Mouse (Mus musculus): ENCODE data around the gene Nfatc2. TPM values are rescaled to one million over a fixed set of nuclear protein-coding genes. Genes with fewer than 3 reads are reported as not detected.

The Nfatc2 gene
- polyA plus RNA-seq, 1 experiment from 2014 or later = 2.6 TPM

GRCm38 (mm10) chr2:168511529-168511928 lies 89.9 kb downstream of the Nfatc2 start:
- H3K4me1 ChIP-seq (ENCODE audit: control insufficient read depth, insufficient read depth, low read length) = no peaks in the 10 kb centered on the region
- H3K27me3 ChIP-seq (ENCODE audit: control insufficient read depth, insufficient read depth, low read length) = no peaks in the 10 kb centered on the region
- H3K9ac ChIP-seq (replicated peaks; ENCODE audit: low read length) = no peak overlapping the region
- no peak for DNase-seq
- no peak overlapping the region for H3K4me2 ChIP-seq (ENCODE audit: low read length)
- H3K36me3 ChIP-seq (ENCODE audit: control insufficient read depth, insufficient read depth, low read length) = no peaks in the 10 kb centered on the region
- no peaks in the 10 kb centered on the region for H3K9me3 ChIP-seq (ENCODE audit: control insufficient read depth, low read length)
- no peak overlapping the region for H3K27ac ChIP-seq (replicated peaks; ENCODE audit: low read depth, low read length)
- no peak overlapping the region for H3K4me3 ChIP-seq (replicated peaks; ENCODE audit: low read depth, low read length)
- ATAC-seq (ENCODE audit: low FRiP score, low TSS enrichment) = no peak

- Histone ChIP-seq H3K9ac (replicated peaks; ENCODE audit: low read length) (no peak overlapping the region), H3K4me3 (replicated peaks; ENCODE audit: low read depth, low read length) (no peak overlapping the region), H3K4me2 (ENCODE audit: low read length) (no peak overlapping the region), H3K36me3 (ENCODE audit: control insufficient read depth, insufficient read depth, low read length) (no peaks in the 10 kb centered on the region), H3K27me3 (ENCODE audit: control insufficient read depth, insufficient read depth, low read length) (no peaks in the 10 kb centered on the region), H3K27ac (replicated peaks; ENCODE audit: low read depth, low read length) (no peak overlapping the region), H3K4me1 (ENCODE audit: control insufficient read depth, insufficient read depth, low read length) (no peaks in the 10 kb centered on the region), H3K9me3 (ENCODE audit: control insufficient read depth, low read length) (no peaks in the 10 kb centered on the region)
- DNase-seq (no peak), ATAC-seq (ENCODE audit: low FRiP score, low TSS enrichment) (no peak)
- 87% methylated on average over 13 of the region's 13 CpGs for WGBS
Measured at GRCm38 (mm10) chr2:168508469-168509198, 92.8 kb downstream of the Nfatc2 start.

- WGBS = 86% methylated on average over 27 of the region's 27 CpGs
- Histone ChIP-seq H3K4me1 (ENCODE audit: control insufficient read depth, insufficient read depth, low read length) (no peaks in the 10 kb centered on the region), H3K36me3 (ENCODE audit: control insufficient read depth, insufficient read depth, low read length) (no peaks in the 10 kb centered on the region), H3K27me3 (ENCODE audit: control insufficient read depth, insufficient read depth, low read length) (no peaks in the 10 kb centered on the region), H3K9me3 (ENCODE audit: control insufficient read depth, low read length) (no peaks in the 10 kb centered on the region), H3K27ac (replicated peaks; ENCODE audit: low read depth, low read length) (no peak overlapping the region), H3K4me3 (replicated peaks; ENCODE audit: low read depth, low read length) (no peak overlapping the region), H3K4me2 (ENCODE audit: low read length) (no peak overlapping the region), H3K9ac (replicated peaks; ENCODE audit: low read length) (no peak overlapping the region)
- DNase-seq (no peak), ATAC-seq (ENCODE audit: low FRiP score, low TSS enrichment) (no peak)
Measured at GRCm38 (mm10) chr2:168504431-168505182, 96.8 kb downstream of the Nfatc2 start.

GRCm38 (mm10) chr2:168503735-168504134 lies 97.7 kb downstream of the Nfatc2 start:
- H3K36me3 ChIP-seq (ENCODE audit: control insufficient read depth, insufficient read depth, low read length) = no peaks in the 10 kb centered on the region
- H3K4me2 ChIP-seq (ENCODE audit: low read length) = no peak overlapping the region
- H3K4me1 ChIP-seq (ENCODE audit: control insufficient read depth, insufficient read depth, low read length) = no peaks in the 10 kb centered on the region
- no peak overlapping the region for H3K4me3 ChIP-seq (replicated peaks; ENCODE audit: low read depth, low read length)
- no peak for ATAC-seq (ENCODE audit: low FRiP score, low TSS enrichment)
- H3K9me3 ChIP-seq (ENCODE audit: control insufficient read depth, low read length) = no peaks in the 10 kb centered on the region
- DNase-seq = no peak
- H3K9ac ChIP-seq (replicated peaks; ENCODE audit: low read length) = no peak overlapping the region
- 66% methylated on average over 6 of the region's 6 CpGs for WGBS
- no peak overlapping the region for H3K27ac ChIP-seq (replicated peaks; ENCODE audit: low read depth, low read length)
- no peaks in the 10 kb centered on the region for H3K27me3 ChIP-seq (ENCODE audit: control insufficient read depth, insufficient read depth, low read length)

- no peaks in the 10 kb centered on the region for H3K27me3 ChIP-seq (ENCODE audit: control insufficient read depth, insufficient read depth, low read length)
- H3K9me3 ChIP-seq (ENCODE audit: control insufficient read depth, low read length) = no peaks in the 10 kb centered on the region
- H3K4me2 ChIP-seq (ENCODE audit: low read length) = no peak overlapping the region
- WGBS = 97% methylated on average over 6 of the region's 6 CpGs
- H3K4me1 ChIP-seq (ENCODE audit: control insufficient read depth, insufficient read depth, low read length) = no peaks in the 10 kb centered on the region
- ATAC-seq (ENCODE audit: low FRiP score, low TSS enrichment) = no peak
- H3K9ac ChIP-seq (replicated peaks; ENCODE audit: low read length) = no peak overlapping the region
- no peak overlapping the region for H3K4me3 ChIP-seq (replicated peaks; ENCODE audit: low read depth, low read length)
- H3K27ac ChIP-seq (replicated peaks; ENCODE audit: low read depth, low read length) = no peak overlapping the region
- DNase-seq = no peak
- H3K36me3 ChIP-seq (ENCODE audit: control insufficient read depth, insufficient read depth, low read length) = no peaks in the 10 kb centered on the region
Measured at GRCm38 (mm10) chr2:168500750-168501149, 100.7 kb downstream of the Nfatc2 start.

- Histone ChIP-seq H3K27ac (replicated peaks; ENCODE audit: low read depth, low read length) (no peak overlapping the region), H3K4me1 (ENCODE audit: control insufficient read depth, insufficient read depth, low read length) (no peaks in the 10 kb centered on the region), H3K36me3 (ENCODE audit: control insufficient read depth, insufficient read depth, low read length) (no peaks in the 10 kb centered on the region), H3K9ac (replicated peaks; ENCODE audit: low read length) (no peak overlapping the region), H3K4me2 (ENCODE audit: low read length) (no peak overlapping the region), H3K27me3 (ENCODE audit: control insufficient read depth, insufficient read depth, low read length) (no peaks in the 10 kb centered on the region), H3K9me3 (ENCODE audit: control insufficient read depth, low read length) (no peaks in the 10 kb centered on the region), H3K4me3 (replicated peaks; ENCODE audit: low read depth, low read length) (no peak overlapping the region)
- no peak for DNase-seq
- WGBS = 77% methylated on average over 6 of the region's 6 CpGs
- ATAC-seq (ENCODE audit: low FRiP score, low TSS enrichment) = no peak
Measured at GRCm38 (mm10) chr2:168500244-168500643, 101.2 kb downstream of the Nfatc2 start.

GRCm38 (mm10) chr2:168491791-168492190 lies 109.7 kb downstream of the Nfatc2 start:
- Histone ChIP-seq H3K27ac (replicated peaks; ENCODE audit: low read depth, low read length) (no peak overlapping the region), H3K36me3 (ENCODE audit: control insufficient read depth, insufficient read depth, low read length) (no peaks in the 10 kb centered on the region), H3K4me3 (replicated peaks; ENCODE audit: low read depth, low read length) (no peak overlapping the region), H3K4me2 (ENCODE audit: low read length) (no peak overlapping the region), H3K9ac (replicated peaks; ENCODE audit: low read length) (no peak overlapping the region), H3K9me3 (ENCODE audit: control insufficient read depth, low read length) (no peaks in the 10 kb centered on the region), H3K27me3 (ENCODE audit: control insufficient read depth, insufficient read depth, low read length) (no peaks in the 10 kb centered on the region), H3K4me1 (ENCODE audit: control insufficient read depth, insufficient read depth, low read length) (no peaks in the 10 kb centered on the region)
- DNase-seq (no peak), ATAC-seq (ENCODE audit: low FRiP score, low TSS enrichment) (no peak)
- WGBS = 94% methylated on average over 7 of the region's 7 CpGs

GRCm38 (mm10) chr2:168489953-168490352 lies 111.5 kb downstream of the Nfatc2 start:
- no peaks in the 10 kb centered on the region for H3K27me3 ChIP-seq (ENCODE audit: control insufficient read depth, insufficient read depth, low read length)
- H3K9me3 ChIP-seq (ENCODE audit: control insufficient read depth, low read length) = no peaks in the 10 kb centered on the region
- no peak overlapping the region for H3K4me2 ChIP-seq (ENCODE audit: low read length)
- WGBS = 91% methylated on average over 13 of the region's 13 CpGs
- no peak overlapping the region for H3K4me3 ChIP-seq (replicated peaks; ENCODE audit: low read depth, low read length)
- no peaks in the 10 kb centered on the region for H3K36me3 ChIP-seq (ENCODE audit: control insufficient read depth, insufficient read depth, low read length)
- no peak overlapping the region for H3K9ac ChIP-seq (replicated peaks; ENCODE audit: low read length)
- no peaks in the 10 kb centered on the region for H3K4me1 ChIP-seq (ENCODE audit: control insufficient read depth, insufficient read depth, low read length)
- no peak overlapping the region for H3K27ac ChIP-seq (replicated peaks; ENCODE audit: low read depth, low read length)
- no peak for ATAC-seq (ENCODE audit: low FRiP score, low TSS enrichment)
- no peak for DNase-seq

Data from midbrain, embryonic 14.5 days (tissue).